Mouse (Mus musculus): ENCODE measurements around the gene Yipf3. TPM values are rescaled to one million over a fixed set of nuclear protein-coding genes. Genes with fewer than 3 reads are reported as not detected.

Gene Yipf3
- polyA plus RNA-seq, 1 experiment from 2014 or later: 82.5 TPM

DNA sequence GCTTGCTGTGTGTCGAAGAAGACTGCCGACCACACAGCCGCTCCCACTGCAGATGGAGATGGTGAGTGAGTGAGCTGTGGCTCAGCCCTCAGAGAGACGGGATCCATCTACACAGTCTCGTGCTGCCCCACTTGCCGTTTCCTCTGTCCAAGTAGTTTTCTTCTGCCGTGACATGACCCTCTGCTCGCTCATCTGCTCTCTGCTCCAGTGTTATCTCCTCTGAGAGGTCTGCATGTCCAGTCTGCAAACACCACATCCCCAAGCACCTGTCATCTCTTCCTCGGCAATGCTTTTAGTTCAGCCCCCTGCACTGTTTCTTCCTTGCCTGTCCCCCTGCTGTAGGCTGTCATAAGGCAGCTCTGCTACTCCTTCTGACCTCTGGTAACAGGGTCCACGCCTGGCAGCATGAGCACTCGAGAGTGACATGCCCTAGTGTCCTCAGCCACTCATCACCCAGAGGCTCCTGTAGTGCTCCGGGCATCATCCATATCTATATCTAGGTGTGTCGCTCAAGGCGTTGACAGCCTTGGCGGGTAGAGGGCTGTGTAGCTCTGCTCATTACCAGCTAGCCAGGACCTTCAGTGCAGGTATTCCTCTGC, 8.3 kb upstream of the Yipf3 start:
- Histone ChIP-seq H3K36me3 (peaks cover 88% of the 10 kb centered on the region), H3K9ac (no peak overlapping the region), H3K9me3 (no peaks in the 10 kb centered on the region), H3K27ac (no peak overlapping the region), H3K27me3 (no peaks in the 10 kb centered on the region), H3K4me3 (no peak overlapping the region), H3K4me1 (no peaks in the 10 kb centered on the region), H3K4me2 (replicated peaks) (no peak overlapping the region)
- ATAC-seq (ENCODE audit: insufficient number of reproducible peaks, insufficient read depth, low FRiP score, low TSS enrichment): no peak
- 90% methylated on average over 15 of the region's 15 CpGs for WGBS

DNA sequence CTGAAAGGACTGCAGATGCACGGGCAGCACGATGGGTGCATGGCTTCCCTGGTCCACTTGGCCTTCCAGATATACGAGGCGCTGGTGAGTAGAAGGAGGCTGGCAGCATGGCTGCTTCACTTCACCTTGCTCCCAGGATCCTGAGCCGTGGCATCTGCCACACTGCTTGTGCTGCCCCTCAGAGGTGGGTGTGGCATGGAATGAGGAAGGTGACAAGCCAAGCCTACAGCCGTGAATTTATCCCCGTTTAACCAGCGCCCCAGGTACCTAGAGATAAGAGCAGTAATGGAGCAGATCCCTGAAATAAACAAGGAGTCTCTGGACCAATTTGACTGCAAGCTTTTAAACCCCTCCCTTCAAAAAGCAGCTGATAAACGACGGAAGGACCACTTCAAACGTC, 6.4 kb upstream of the Yipf3 start:
- Histone ChIP-seq H3K9ac (no peak overlapping the region), H3K4me1 (0 out of 2 replicates have a peak, but pooled peaks cover under 1% of the 10 kb centered on the region), H3K9me3 (no peaks in the 10 kb centered on the region), H3K27me3 (no peaks in the 10 kb centered on the region), H3K4me3 (no peak overlapping the region), H3K4me2 (replicated peaks) (no peak overlapping the region), H3K36me3 (peaks cover 94% of the 10 kb centered on the region), H3K27ac (no peak overlapping the region)
- WGBS: 82% methylated on average over 11 of the region's 11 CpGs
- ATAC-seq (ENCODE audit: insufficient number of reproducible peaks, insufficient read depth, low FRiP score, low TSS enrichment): no peak

DNA sequence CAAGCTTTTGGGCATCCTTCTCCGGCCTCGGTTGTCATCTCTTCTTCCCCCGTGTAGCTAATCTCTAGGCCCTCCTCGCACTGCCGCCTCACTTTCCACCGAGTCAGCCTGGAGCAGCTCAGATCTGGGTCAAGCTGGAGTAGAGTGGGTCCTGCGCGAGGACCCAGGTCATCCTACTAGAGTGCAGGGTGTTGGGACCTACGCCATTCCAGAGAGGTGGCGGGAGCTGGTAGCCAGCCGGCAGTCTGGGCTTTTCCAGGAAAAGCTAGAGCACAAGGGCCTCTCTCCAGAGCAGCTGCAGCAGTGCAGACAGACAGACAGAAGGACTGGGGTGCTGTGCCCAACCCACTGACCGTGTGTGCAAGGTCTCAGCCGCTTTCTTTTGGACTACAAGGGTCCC, 5.6 kb upstream of the Yipf3 start:
- no peak for ATAC-seq (ENCODE audit: insufficient number of reproducible peaks, insufficient read depth, low FRiP score, low TSS enrichment)
- WGBS: 93% methylated on average over 13 of the region's 13 CpGs
- Histone ChIP-seq H3K27me3 (no peaks in the 10 kb centered on the region), H3K4me3 (no peak overlapping the region), H3K4me1 (peaks cover 7% of the 10 kb centered on the region), H3K9ac (no peak overlapping the region), H3K9me3 (no peaks in the 10 kb centered on the region), H3K27ac (no peak overlapping the region), H3K4me2 (replicated peaks) (no peak overlapping the region), H3K36me3 (peaks cover 90% of the 10 kb centered on the region)

DNA sequence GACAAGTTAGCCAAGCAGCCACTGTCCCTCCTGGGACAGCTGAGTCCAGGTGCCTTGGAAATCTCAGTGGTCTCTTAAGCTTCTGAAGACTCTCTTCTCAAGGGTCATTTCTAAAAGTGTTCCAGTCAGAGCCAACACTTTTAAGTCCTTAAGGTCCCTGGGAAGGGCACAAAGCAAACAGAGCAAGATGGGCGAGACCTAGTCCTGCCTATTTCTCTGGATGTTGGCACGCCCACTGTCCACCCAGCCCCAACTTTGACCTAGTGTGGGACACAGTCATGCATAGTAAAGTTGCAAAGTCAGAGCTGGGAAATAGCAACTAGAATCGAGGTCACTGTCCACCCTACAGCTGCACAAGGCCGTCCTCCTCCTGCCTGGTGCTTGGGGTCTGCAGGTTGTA, 4.9 kb upstream of the Yipf3 start:
- no peak overlapping the region for H3K4me3 ChIP-seq
- 83% methylated on average over 4 of the region's 4 CpGs for WGBS
- no peaks in the 10 kb centered on the region for H3K27me3 ChIP-seq
- H3K4me1 ChIP-seq: peaks cover 7% of the 10 kb centered on the region
- H3K36me3 ChIP-seq: peaks cover 85% of the 10 kb centered on the region
- no peak overlapping the region for H3K27ac ChIP-seq
- H3K9me3 ChIP-seq: no peaks in the 10 kb centered on the region
- ATAC-seq (ENCODE audit: insufficient number of reproducible peaks, insufficient read depth, low FRiP score, low TSS enrichment): no peak
- H3K4me2 ChIP-seq (replicated peaks): no peak overlapping the region
- no peak overlapping the region for H3K9ac ChIP-seq

DNA sequence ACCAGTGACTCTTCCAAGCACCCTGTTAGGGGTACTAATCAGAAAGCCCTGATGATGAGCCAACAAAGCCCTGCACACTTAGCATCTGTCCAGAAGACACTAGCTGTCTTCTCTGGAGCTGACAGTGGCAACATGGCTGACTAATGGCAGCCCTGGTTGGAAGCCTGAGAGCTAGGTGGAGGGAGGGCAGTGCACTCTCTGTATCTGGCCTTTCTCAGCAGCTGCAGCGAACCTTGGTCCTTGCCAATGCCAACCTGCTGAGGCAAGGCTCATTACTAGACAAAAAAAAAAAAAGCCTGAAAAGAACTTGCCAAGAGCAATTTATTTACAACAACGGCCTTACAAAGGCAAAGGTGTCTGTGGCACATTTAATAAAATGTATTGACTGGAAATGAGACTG, 4.3 kb upstream of the Yipf3 start:
- H3K4me2 ChIP-seq (replicated peaks): no peak overlapping the region
- no peak overlapping the region for H3K27ac ChIP-seq
- 93% methylated on average over 2 of the region's 2 CpGs for WGBS
- H3K9ac ChIP-seq: no peak overlapping the region
- H3K36me3 ChIP-seq: peaks cover 78% of the 10 kb centered on the region
- ATAC-seq (ENCODE audit: insufficient number of reproducible peaks, insufficient read depth, low FRiP score, low TSS enrichment): no peak
- H3K9me3 ChIP-seq: no peaks in the 10 kb centered on the region
- peaks cover 8% of the 10 kb centered on the region for H3K4me1 ChIP-seq
- H3K4me3 ChIP-seq: no peak overlapping the region
- no peaks in the 10 kb centered on the region for H3K27me3 ChIP-seq

DNA sequence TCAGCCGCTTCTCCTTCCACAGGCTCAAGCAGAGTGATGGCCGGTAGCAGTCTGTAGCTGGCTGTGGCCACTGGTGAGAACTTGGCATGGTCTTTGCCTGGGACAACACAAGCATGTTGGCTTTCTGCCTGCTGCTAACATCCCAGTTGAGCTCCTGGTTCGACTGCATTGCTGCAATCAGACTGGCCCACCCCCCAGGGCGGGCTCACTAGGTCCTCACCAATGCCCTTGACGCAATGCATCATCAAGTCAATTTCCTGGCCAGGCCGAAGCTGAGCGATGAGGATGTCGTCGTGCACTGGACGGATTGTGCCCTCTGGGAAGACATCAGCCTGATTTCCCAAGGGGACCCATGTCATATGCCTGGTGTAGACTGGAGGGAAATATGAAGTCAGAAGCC, 3.3 kb upstream of the Yipf3 start:
- 83% methylated on average over 10 of the region's 10 CpGs for WGBS
- H3K27ac ChIP-seq: no peak overlapping the region
- no peaks in the 10 kb centered on the region for H3K27me3 ChIP-seq
- no peak overlapping the region for H3K9ac ChIP-seq
- peaks cover 17% of the 10 kb centered on the region for H3K4me1 ChIP-seq
- H3K4me2 ChIP-seq (replicated peaks): no peak overlapping the region
- no peaks in the 10 kb centered on the region for H3K9me3 ChIP-seq
- peaks cover 72% of the 10 kb centered on the region for H3K36me3 ChIP-seq
- no peak for ATAC-seq (ENCODE audit: insufficient number of reproducible peaks, insufficient read depth, low FRiP score, low TSS enrichment)
- no peak overlapping the region for H3K4me3 ChIP-seq

DNA sequence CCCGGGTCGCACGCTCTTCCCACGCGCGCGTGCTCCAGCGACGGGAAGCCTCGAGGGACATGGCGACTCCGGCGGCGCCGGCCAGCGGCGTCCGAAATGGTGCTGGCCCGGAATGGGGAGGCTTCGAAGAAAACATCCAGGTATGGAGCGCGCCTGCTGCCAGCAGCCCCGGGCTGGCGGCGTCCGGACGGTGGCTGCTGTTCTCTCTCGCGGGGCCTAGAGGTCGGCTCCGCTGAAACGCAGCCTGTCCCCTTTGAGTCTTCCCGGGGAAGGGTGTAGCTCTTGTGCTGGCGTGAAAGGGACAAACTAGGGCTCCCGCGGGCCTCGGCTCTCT, 276 bp downstream of the Yipf3 start:
- Histone ChIP-seq H3K27ac (peak overlapping the region; percentile 84), H3K4me3 (peak overlapping the region; percentile 95), H3K9me3 (no peaks in the 10 kb centered on the region), H3K9ac (peak overlapping the region; percentile 94), H3K4me1 (peaks cover 17% of the 10 kb centered on the region), H3K4me2 (replicated peaks) (peak overlapping the region; percentile 95), H3K27me3 (no peaks in the 10 kb centered on the region), H3K36me3 (peaks cover 66% of the 10 kb centered on the region)
- under 1% methylated on average over 37 of the region's 37 CpGs for WGBS
- peak; percentile 4; the same call in 1 of the 2 replicates for ATAC-seq (ENCODE audit: insufficient number of reproducible peaks, insufficient read depth, low FRiP score, low TSS enrichment)

DNA sequence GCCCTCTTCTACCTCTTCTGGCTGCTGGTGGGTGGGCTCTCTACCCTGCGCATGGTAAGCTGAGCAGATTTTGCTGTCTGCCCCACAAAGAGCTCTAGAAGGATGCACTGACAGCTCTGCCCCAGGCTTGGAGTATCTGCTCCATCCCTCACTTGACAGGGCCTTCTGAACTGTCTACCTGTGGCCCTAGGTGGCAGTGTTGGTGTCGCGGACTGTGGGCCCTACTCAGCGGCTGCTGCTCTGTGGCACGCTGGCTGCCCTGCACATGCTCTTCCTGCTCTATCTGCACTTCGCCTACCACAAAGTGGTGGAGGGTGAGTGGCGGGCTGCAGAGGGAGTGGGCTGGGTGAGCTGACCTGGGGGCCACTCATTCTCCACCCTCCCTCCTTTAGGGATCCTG, 3.3 kb downstream of the Yipf3 start:
- no peaks in the 10 kb centered on the region for H3K9me3 ChIP-seq
- H3K36me3 ChIP-seq: peaks cover 39% of the 10 kb centered on the region
- H3K4me1 ChIP-seq: peaks cover 26% of the 10 kb centered on the region
- H3K4me3 ChIP-seq: no peak overlapping the region
- whole genome bisulfite sequencing: 78% methylated on average over 7 of the region's 7 CpGs
- no peak overlapping the region for H3K4me2 ChIP-seq (replicated peaks)
- ATAC-seq (ENCODE audit: insufficient number of reproducible peaks, insufficient read depth, low FRiP score, low TSS enrichment): no peak
- no peak overlapping the region for H3K27ac ChIP-seq
- no peak overlapping the region for H3K9ac ChIP-seq
- H3K27me3 ChIP-seq: peaks cover 22% of the 10 kb centered on the region

DNA sequence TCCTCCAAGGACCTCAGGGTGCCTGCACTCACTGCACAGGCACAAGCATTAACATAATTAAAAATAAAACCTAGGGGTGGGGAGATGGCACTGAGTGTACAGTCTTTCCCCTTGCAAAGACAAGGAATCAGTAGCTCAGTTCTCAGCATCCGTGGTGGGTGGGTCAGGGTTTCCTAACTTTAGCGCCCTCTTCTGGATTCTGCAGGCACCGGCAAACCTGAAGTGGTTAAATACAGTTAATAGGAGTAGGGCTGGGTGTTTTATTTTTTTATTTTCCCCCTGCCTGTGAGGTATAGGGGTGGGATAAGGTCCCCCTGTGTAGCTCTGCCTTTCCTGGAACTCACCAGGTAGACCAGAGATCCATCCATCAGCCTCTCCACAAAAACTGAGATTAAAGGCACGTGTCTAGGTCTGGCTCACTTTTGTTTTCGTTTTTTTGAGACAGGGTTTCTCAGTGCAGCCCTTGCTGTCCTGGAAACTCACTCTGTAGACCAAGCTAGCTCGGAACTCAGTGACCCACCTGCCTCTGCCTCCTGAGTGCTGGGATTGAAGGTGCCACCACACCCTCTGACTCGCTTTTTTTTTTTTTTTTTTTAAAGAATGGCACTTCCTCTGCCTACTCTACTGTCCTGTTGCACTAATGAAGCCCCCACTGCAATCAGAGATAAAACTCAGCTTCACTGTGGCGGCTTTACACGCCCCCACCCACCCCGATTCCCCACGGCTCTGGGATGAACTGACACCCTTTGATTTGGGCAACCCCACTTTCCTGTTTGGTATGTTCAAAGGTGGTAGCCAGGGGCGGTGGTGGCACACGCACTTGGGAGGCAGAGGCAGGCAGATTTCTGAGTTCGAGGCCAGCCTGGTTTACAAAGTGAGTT, 4.9 kb downstream of the Yipf3 start:
- Histone ChIP-seq H3K4me1 (peaks cover 19% of the 10 kb centered on the region), H3K9me3 (0 out of 2 replicates have a peak, but pooled peaks cover 6% of the 10 kb centered on the region), H3K27me3 (peaks cover 24% of the 10 kb centered on the region), H3K36me3 (peaks cover 43% of the 10 kb centered on the region), H3K27ac (no peak overlapping the region), H3K9ac (no peak overlapping the region), H3K4me2 (replicated peaks) (peak overlapping the region; percentile 100), H3K4me3 (peak overlapping the region; percentile 71)
- no peak for ATAC-seq (ENCODE audit: insufficient number of reproducible peaks, insufficient read depth, low FRiP score, low TSS enrichment)
- 59% methylated on average over 14 of the region's 14 CpGs for WGBS

DNA sequence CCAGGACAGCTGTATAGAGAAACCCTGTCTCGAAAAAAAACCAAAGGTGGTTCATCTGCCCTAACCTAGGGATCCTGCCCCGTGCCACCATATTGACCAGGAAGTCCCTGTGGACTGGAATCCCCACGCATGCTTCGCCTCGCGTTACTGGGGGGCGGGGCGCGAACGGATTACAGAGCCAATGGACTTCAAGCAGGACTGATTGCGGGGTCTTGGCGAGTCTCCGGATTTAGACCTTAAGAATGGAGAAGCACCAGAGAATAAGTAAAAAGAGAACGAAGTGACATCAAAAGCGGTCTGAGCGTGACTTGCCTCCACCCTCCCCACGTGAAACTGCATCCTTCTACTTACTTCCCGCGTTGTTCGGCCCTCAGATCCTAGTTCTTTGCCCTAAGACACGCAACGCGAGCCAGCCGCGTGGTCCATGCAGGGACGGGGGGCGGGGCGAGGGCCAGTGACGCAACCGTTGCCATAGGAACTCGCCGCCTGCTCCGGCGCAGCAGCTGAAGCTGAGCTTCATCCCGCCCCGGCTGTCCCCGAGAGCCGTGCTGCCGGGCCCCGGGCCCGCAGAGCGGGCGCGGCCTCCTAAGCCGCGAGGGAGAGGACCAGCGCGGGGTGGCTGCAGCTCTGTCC, 5.7 kb downstream of the Yipf3 start, which contains the start of gene Lrrc73:
Gene Lrrc73 (plus strand): TSS at position 80 of the 633 bp plus-strand sequence.
- Histone ChIP-seq H3K4me1 (peaks cover 18% of the 10 kb centered on the region), H3K36me3 (peaks cover 51% of the 10 kb centered on the region), H3K4me3 (peak within 1 kb of the TSS; percentile 71), H3K4me2 (replicated peaks) (peak within 1 kb of the TSS; percentile 100), H3K27ac (no peak within 1 kb of the TSS), H3K9ac (peak within 1 kb of the TSS; percentile 65), H3K27me3 (peaks cover 24% of the 10 kb centered on the region), H3K9me3 (0 out of 2 replicates have a peak, but pooled peaks cover 6% of the 10 kb centered on the region)
- peak; percentile 69 for ATAC-seq (ENCODE audit: insufficient number of reproducible peaks, insufficient read depth, low FRiP score, low TSS enrichment)
- 2% methylated on average over 48 of the region's 48 CpGs for WGBS

DNA sequence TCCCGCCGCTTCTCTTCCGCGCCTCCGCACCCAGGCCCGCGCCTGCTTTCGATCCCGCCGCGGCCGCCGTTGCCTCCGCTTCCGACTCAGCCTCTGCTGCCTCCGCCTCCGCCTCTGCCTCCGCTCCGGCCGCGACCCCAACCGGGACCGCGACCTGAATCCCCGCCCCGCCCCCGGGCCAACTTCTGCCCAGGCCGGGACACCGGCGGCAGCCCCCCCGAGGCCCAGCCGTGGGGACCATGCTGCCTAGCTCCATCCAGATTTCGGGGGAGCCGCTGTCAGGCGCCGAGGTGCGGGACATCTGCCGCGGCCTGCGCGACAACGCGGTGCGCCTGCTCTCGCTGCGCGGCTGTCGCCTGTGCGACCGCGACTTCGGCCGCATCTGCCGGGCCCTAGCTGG, 6.2 kb downstream of the Yipf3 start:
- Histone ChIP-seq H3K9me3 (0 out of 2 replicates have a peak, but pooled peaks cover 6% of the 10 kb centered on the region), H3K4me3 (peak overlapping the region; percentile 71), H3K9ac (peak overlapping the region; percentile 65), H3K27me3 (peaks cover 24% of the 10 kb centered on the region), H3K36me3 (peaks cover 56% of the 10 kb centered on the region), H3K27ac (no peak overlapping the region), H3K4me2 (replicated peaks) (peak overlapping the region; percentile 100), H3K4me1 (peaks cover 13% of the 10 kb centered on the region)
- no peak for ATAC-seq (ENCODE audit: insufficient number of reproducible peaks, insufficient read depth, low FRiP score, low TSS enrichment)
- WGBS: under 1% methylated on average over 39 of the region's 54 CpGs
